Mouse (Mus musculus): ENCODE data around the gene Itgb3. TPM values are rescaled to one million over a fixed set of nuclear protein-coding genes. Genes with fewer than 3 reads are reported as not detected.

Gene Itgb3
- total and polyA plus RNA-seq, 3 experiments, result 0.87 to 19.2 (median 2.7) TPM

DNA sequence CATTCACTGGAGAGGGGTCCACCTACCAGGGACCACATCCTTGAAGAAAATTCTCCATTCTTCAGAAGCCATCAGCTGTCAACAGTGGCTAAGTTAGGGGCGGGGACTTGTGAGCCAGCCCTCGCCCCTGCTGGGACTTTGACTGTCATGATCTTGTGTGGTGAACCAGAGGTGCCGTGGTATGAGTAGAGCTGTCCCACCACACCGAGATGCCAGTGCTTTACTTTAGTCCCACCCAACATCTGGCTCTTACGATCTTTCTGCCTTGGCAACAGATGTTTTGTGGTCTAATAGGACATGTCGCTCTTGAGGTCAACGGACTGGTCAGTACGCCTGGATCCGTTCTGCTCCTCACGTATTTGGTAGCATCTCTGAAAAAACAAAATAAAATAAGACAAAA, 5.8 kb downstream of the Itgb3 start:
- Histone ChIP-seq H3K9me3 (replicated peaks) (no peaks in the 10 kb centered on the region; the same call in 1 of the 2 replicates), H3K36me3 (replicated peaks) (no peaks in the 10 kb centered on the region), H3K4me3 (ENCODE audit: low read depth, low read length) (peak overlapping the region; percentile 40; the same call in 1 of the 2 replicates), H3K4me1 (ENCODE audit: insufficient read depth, low read depth, low read length) (peaks cover 95% of the 10 kb centered on the region), H3K27me3 (ENCODE audit: insufficient read depth, low read length) (peaks cover 37% of the 10 kb centered on the region)
- DNase-seq (ENCODE audit: low spot score) (no peak), ATAC-seq (ENCODE audit: extremely low read depth, insufficient number of reproducible peaks, low FRiP score, poor library complexity, severe bottlenecking) (no peak)
- TF ChIP-seq TAL1 (conservative IDR thresholded peaks at IDR 0.05; ENCODE audit: low read depth, low read length) (no peak), CTCF (IDR thresholded peaks at IDR 0.05; ENCODE audit: low read depth, low read length) (no peak), POLR2AphosphoS5 (IDR thresholded peaks at IDR 0.05; ENCODE audit: insufficient replicate concordance, low read depth, low read length) (no peak), GATA2 (IDR thresholded peaks at IDR 0.05; ENCODE audit: borderline replicate concordance, low read depth, low read length) (no peak), GATA1 (IDR thresholded peaks at IDR 0.05; ENCODE audit: borderline replicate concordance, low read length) (no peak)

GRCm38 (mm10) chr11:104614130-104614529, 6.3 kb downstream of the Itgb3 start:
- Histone ChIP-seq H3K27me3 (ENCODE audit: insufficient read depth, low read length) (peaks cover 40% of the 10 kb centered on the region), H3K9me3 (replicated peaks) (no peaks in the 10 kb centered on the region; the same call in 1 of the 2 replicates), H3K4me3 (ENCODE audit: low read depth, low read length) (peak overlapping the region; percentile 40; the same call in 1 of the 2 replicates), H3K4me1 (ENCODE audit: insufficient read depth, low read depth, low read length) (peaks cover 95% of the 10 kb centered on the region), H3K36me3 (replicated peaks) (no peaks in the 10 kb centered on the region)
- peak; percentile 52 for DNase-seq (ENCODE audit: low spot score)
- ATAC-seq (ENCODE audit: extremely low read depth, insufficient number of reproducible peaks, low FRiP score, poor library complexity, severe bottlenecking), result peak; percentile 51; the same call in 1 of the 2 replicates
- TF ChIP-seq TAL1 (conservative IDR thresholded peaks at IDR 0.05; ENCODE audit: low read depth, low read length) (peak; percentile 48; the same call in 1 of the 2 replicates), GATA2 (IDR thresholded peaks at IDR 0.05; ENCODE audit: borderline replicate concordance, low read depth, low read length) (no peak)

- DNase-seq (ENCODE audit: low spot score), result no peak
- no peaks in the 10 kb centered on the region; the same call in 1 of the 2 replicates for H3K9me3 ChIP-seq (replicated peaks)
- H3K27me3 ChIP-seq (ENCODE audit: insufficient read depth, low read length), result peaks cover 53% of the 10 kb centered on the region
- H3K4me3 ChIP-seq (ENCODE audit: low read depth, low read length), result no peak overlapping the region
- H3K4me1 ChIP-seq (ENCODE audit: insufficient read depth, low read depth, low read length), result peaks cover 96% of the 10 kb centered on the region
- ATAC-seq (ENCODE audit: extremely low read depth, insufficient number of reproducible peaks, low FRiP score, poor library complexity, severe bottlenecking), result no peak
- no peaks in the 10 kb centered on the region for H3K36me3 ChIP-seq (replicated peaks)
- TF ChIP-seq POLR2AphosphoS5 (IDR thresholded peaks at IDR 0.05; ENCODE audit: insufficient replicate concordance, low read depth, low read length), result no peak
- no peak for TF ChIP-seq GATA2 (IDR thresholded peaks at IDR 0.05; ENCODE audit: borderline replicate concordance, low read depth, low read length)
- no peak for TF ChIP-seq GATA1 (IDR thresholded peaks at IDR 0.05; ENCODE audit: borderline replicate concordance, low read length)
- TF ChIP-seq TAL1 (conservative IDR thresholded peaks at IDR 0.05; ENCODE audit: low read depth, low read length), result no peak
- TF ChIP-seq CTCF (IDR thresholded peaks at IDR 0.05; ENCODE audit: low read depth, low read length), result no peak
These were observed 8.4 kb downstream of the Itgb3 start for GRCm38 (mm10) chr11:104616182-104616581.

GRCm38 (mm10) chr11:104618638-104619076, 10.9 kb downstream of the Itgb3 start:
- ATAC-seq (ENCODE audit: extremely low read depth, insufficient number of reproducible peaks, low FRiP score, poor library complexity, severe bottlenecking) (0 out of 2 replicates have a peak, but pooled peaks have one; percentile 2), DNase-seq (ENCODE audit: low spot score) (no peak)
- peaks cover 95% of the 10 kb centered on the region for H3K4me1 ChIP-seq (ENCODE audit: insufficient read depth, low read depth, low read length)
- H3K9me3 ChIP-seq (replicated peaks), result no peaks in the 10 kb centered on the region; the same call in 1 of the 2 replicates
- peaks cover 56% of the 10 kb centered on the region for H3K27me3 ChIP-seq (ENCODE audit: insufficient read depth, low read length)
- H3K36me3 ChIP-seq (replicated peaks), result no peaks in the 10 kb centered on the region
- peak overlapping the region; percentile 33; the same call in 1 of the 2 replicates for H3K4me3 ChIP-seq (ENCODE audit: low read depth, low read length)
- peak; percentile 55 for TF ChIP-seq TAL1 (conservative IDR thresholded peaks at IDR 0.05; ENCODE audit: low read depth, low read length)
- no peak for TF ChIP-seq CTCF (IDR thresholded peaks at IDR 0.05; ENCODE audit: low read depth, low read length)

GRCm38 (mm10) chr11:104619084-104620022, 11.6 kb downstream of the Itgb3 start:
- ATAC-seq (ENCODE audit: extremely low read depth, insufficient number of reproducible peaks, low FRiP score, poor library complexity, severe bottlenecking) (no peak), DNase-seq (ENCODE audit: low spot score) (no peak)
- H3K9me3 ChIP-seq (replicated peaks), result no peaks in the 10 kb centered on the region; the same call in 1 of the 2 replicates
- no peak overlapping the region; the same call in 1 of the 2 replicates for H3K4me3 ChIP-seq (ENCODE audit: low read depth, low read length)
- H3K27me3 ChIP-seq (ENCODE audit: insufficient read depth, low read length), result peaks cover 60% of the 10 kb centered on the region
- no peaks in the 10 kb centered on the region for H3K36me3 ChIP-seq (replicated peaks)
- H3K4me1 ChIP-seq (ENCODE audit: insufficient read depth, low read depth, low read length), result peaks cover 92% of the 10 kb centered on the region
- TF ChIP-seq CTCF (IDR thresholded peaks at IDR 0.05; ENCODE audit: low read depth, low read length), result no peak
- no peak for TF ChIP-seq GATA1 (IDR thresholded peaks at IDR 0.05; ENCODE audit: borderline replicate concordance, low read length)
- no peak for TF ChIP-seq GATA2 (IDR thresholded peaks at IDR 0.05; ENCODE audit: borderline replicate concordance, low read depth, low read length)
- no peak for TF ChIP-seq POLR2AphosphoS5 (IDR thresholded peaks at IDR 0.05; ENCODE audit: insufficient replicate concordance, low read depth, low read length)
- TF ChIP-seq TAL1 (conservative IDR thresholded peaks at IDR 0.05; ENCODE audit: low read depth, low read length), result no peak
